Mouse (Mus musculus) olfactory bulb, adult 2 months (tissue): ENCODE results near the gene Prpmp5.
"Not testable (repeated sequence)": the region's sequence is repeated elsewhere in the genome, so short reads cannot be mapped to it uniquely, and the experiment has no call there.

Experiments
- CTCF ChIP-seq: fragments of 200-500 bp; IDR thresholded peaks from 2 replicates; pipeline ENCODE4 v1.5.1; 2012; ENCODE audit warnings: low read depth, mild to moderate bottlenecking, low read length, moderate library complexity; ENCODE audit not compliant: insufficient read depth
- POLR2A ChIP-seq: fragments of 200-500 bp; IDR thresholded peaks from 2 replicates; pipeline ENCODE4 v1.6.1; 2012; ENCODE audit warnings: mild to moderate bottlenecking, low read depth, low read length, moderate library complexity; ENCODE audit not compliant: insufficient read depth

DNA sequence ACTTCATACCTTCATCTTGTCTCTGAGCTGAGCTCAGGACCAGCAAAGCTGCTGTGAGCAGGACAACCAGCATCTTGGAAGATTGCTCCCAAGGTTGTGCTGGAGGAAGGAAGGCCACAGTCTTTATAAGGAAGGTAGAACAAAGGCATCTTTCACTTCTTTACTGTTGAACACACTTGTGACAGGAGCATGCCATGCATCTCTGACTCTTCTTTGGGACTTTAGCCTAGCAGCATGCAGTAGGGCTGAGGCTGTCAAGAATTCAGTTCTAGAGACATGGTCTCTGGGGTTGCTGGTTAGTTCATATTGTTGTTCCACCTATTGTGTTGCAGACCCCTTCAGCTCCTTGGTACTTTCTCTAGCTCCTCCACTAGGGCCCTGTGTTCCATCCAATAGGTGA, at the start of gene Prpmp5:
- TF ChIP-seq CTCF, POLR2A: not testable (repeated sequence)
